Mouse (Mus musculus): ENCODE measurements at regions not wholly inside any gene's neighbourhood (a gene's known extent, or its start where the extent isn't known, plus 50 kb on each side); places are given as distances from the start of the nearest gene placed in this dataset.

- no peak for DNase-seq (ENCODE audit: low read depth, low spot score)
Observed at GRCm38 (mm10) chr2:51342421-51342820, 193.5 kb upstream of the Rnd3 start.

- DNase-seq (ENCODE audit: low read depth, low spot score) = peak; percentile 40
Observed at GRCm38 (mm10) chr2:51334437-51334836, 185.5 kb upstream of the Rnd3 start.

- no peak for DNase-seq (ENCODE audit: low read depth, low spot score)
Observed at GRCm38 (mm10) chr2:51327081-51327480, 178.2 kb upstream of the Rnd3 start.

- no peak for DNase-seq (ENCODE audit: low read depth, low spot score)
Observed at GRCm38 (mm10) chr2:51321676-51322075, 172.8 kb upstream of the Rnd3 start.

GRCm38 (mm10) chr2:51316452-51316851 lies 167.5 kb upstream of the Rnd3 start:
- DNase-seq (ENCODE audit: low read depth, low spot score) = no peak

- no peak for DNase-seq (ENCODE audit: low read depth, low spot score)
Observed at GRCm38 (mm10) chr2:51313414-51313813, 164.5 kb upstream of the Rnd3 start.

- no peak for DNase-seq (ENCODE audit: low read depth, low spot score)
Observed at GRCm38 (mm10) chr2:51306257-51306656, 157.3 kb upstream of the Rnd3 start.

- no peak for DNase-seq (ENCODE audit: low read depth, low spot score)
Observed at GRCm38 (mm10) chr2:51305411-51305810, 156.5 kb upstream of the Rnd3 start.

GRCm38 (mm10) chr2:51304694-51305093 lies 155.8 kb upstream of the Rnd3 start:
- DNase-seq (ENCODE audit: low read depth, low spot score) = no peak

- DNase-seq (ENCODE audit: low read depth, low spot score) = no peak
Observed at GRCm38 (mm10) chr2:51290659-51291260, 141.8 kb upstream of the Rnd3 start.

- DNase-seq (ENCODE audit: low read depth, low spot score) = no peak
Observed at GRCm38 (mm10) chr2:51288678-51289077, 139.8 kb upstream of the Rnd3 start.

GRCm38 (mm10) chr2:51285632-51286031 lies 136.7 kb upstream of the Rnd3 start:
- no peak for DNase-seq (ENCODE audit: low read depth, low spot score)

- DNase-seq (ENCODE audit: low read depth, low spot score) = peak; percentile 22
Observed at GRCm38 (mm10) chr2:51284781-51285225, 135.9 kb upstream of the Rnd3 start.

GRCm38 (mm10) chr2:51279396-51280045 lies 130.6 kb upstream of the Rnd3 start:
- no peak for DNase-seq (ENCODE audit: low read depth, low spot score)

- no peak for DNase-seq (ENCODE audit: low read depth, low spot score)
Observed at GRCm38 (mm10) chr2:51278824-51279223, 129.9 kb upstream of the Rnd3 start.

- DNase-seq (ENCODE audit: low read depth, low spot score) = no peak
Observed at GRCm38 (mm10) chr2:51278356-51278755, 129.4 kb upstream of the Rnd3 start.

GRCm38 (mm10) chr2:51276591-51276990 lies 127.7 kb upstream of the Rnd3 start:
- DNase-seq (ENCODE audit: low read depth, low spot score) = no peak

- no peak for DNase-seq (ENCODE audit: low read depth, low spot score)
Observed at GRCm38 (mm10) chr2:51273300-51273699, 124.4 kb upstream of the Rnd3 start.

- DNase-seq (ENCODE audit: low read depth, low spot score) = no peak
Observed at GRCm38 (mm10) chr2:51268532-51268931, 119.6 kb upstream of the Rnd3 start.

- DNase-seq (ENCODE audit: low read depth, low spot score) = no peak
Observed at GRCm38 (mm10) chr2:51267662-51268061, 118.8 kb upstream of the Rnd3 start.

- no peak for DNase-seq (ENCODE audit: low read depth, low spot score)
Observed at GRCm38 (mm10) chr2:51262506-51262905, 113.6 kb upstream of the Rnd3 start.

GRCm38 (mm10) chr2:51250798-51251197 lies 101.9 kb upstream of the Rnd3 start:
- DNase-seq (ENCODE audit: low read depth, low spot score) = no peak

GRCm38 (mm10) chr2:51241573-51241972 lies 92.7 kb upstream of the Rnd3 start:
- DNase-seq (ENCODE audit: low read depth, low spot score) = peak; percentile 10

Data from brain, embryonic 18.5 days (tissue).